Mouse (Mus musculus): Measurements from ENCODE around the gene Timm8a2. TPM values are rescaled to one million over a fixed set of nuclear protein-coding genes. Genes with fewer than 3 reads are reported as not detected.

The Timm8a2 gene
- polyA plus RNA-seq, 1 experiment from 2014 or later, result not detected

DNA sequence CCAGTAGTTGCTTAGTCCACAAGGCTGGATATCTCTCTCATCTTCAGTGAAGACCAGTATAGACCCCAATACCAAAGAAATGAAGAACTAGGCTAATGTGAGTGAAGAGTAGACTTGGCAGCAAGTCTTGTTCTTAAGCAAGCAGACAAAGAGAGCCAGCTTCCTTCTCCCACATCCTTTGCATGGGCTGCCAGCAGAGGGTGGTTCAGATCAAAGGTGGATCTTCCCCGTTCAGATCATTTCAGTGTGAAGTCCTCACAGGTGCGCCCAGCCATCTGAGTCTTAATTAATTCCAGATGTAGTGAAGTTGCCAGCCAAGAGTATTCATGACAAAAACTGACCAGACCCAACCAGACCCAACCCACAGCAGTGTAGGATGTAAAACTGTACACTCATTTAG is 16.5 kb upstream of the Timm8a2 start:
- ATAC-seq (ENCODE audit: insufficient read depth, low FRiP score, low TSS enrichment) (no peak), DNase-seq (ENCODE audit: low spot score) (no peak)
- Histone ChIP-seq H3K36me3 (ENCODE audit: control insufficient read depth, insufficient read depth, low read length) (no peaks in the 10 kb centered on the region), H3K27me3 (ENCODE audit: control insufficient read depth, insufficient read depth, low read length) (no peaks in the 10 kb centered on the region), H3K4me3 (ENCODE audit: low read depth, low read length) (no peak overlapping the region), H3K9ac (ENCODE audit: low read length) (no peak overlapping the region), H3K4me1 (ENCODE audit: control insufficient read depth, insufficient read depth, low read length) (no peaks in the 10 kb centered on the region), H3K27ac (ENCODE audit: low read depth, low read length) (no peak overlapping the region), H3K9me3 (ENCODE audit: control insufficient read depth, low read length) (no peaks in the 10 kb centered on the region), H3K4me2 (ENCODE audit: low read depth) (no peak overlapping the region)
- 85% methylated on average over 2 of the region's 2 CpGs for WGBS

DNA sequence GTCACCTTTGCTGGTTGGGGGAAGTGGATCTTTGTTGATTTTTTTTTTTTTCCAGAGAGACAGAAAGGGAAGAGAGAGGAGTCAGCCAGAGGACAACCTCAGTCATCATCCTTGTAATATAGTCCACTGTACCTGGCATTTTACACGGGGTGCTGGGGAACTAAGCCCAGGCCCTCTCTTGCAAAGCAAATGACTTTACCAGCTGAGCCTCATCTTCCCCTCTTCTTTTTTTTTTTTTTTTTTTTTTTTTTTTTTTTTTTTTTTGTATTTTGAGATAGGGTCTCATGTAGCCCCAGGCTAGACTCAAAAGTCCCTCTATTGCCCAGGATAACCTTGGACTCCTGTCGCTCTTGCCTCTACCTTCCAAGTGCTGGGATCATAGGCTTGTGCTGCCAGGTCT is 15.1 kb upstream of the Timm8a2 start:
- Histone ChIP-seq H3K27ac (ENCODE audit: low read depth, low read length) (no peak overlapping the region), H3K4me1 (ENCODE audit: control insufficient read depth, insufficient read depth, low read length) (no peaks in the 10 kb centered on the region), H3K4me2 (ENCODE audit: low read depth) (no peak overlapping the region), H3K4me3 (ENCODE audit: low read depth, low read length) (no peak overlapping the region), H3K9me3 (ENCODE audit: control insufficient read depth, low read length) (no peaks in the 10 kb centered on the region), H3K27me3 (ENCODE audit: control insufficient read depth, insufficient read depth, low read length) (no peaks in the 10 kb centered on the region), H3K9ac (ENCODE audit: low read length) (no peak overlapping the region), H3K36me3 (ENCODE audit: control insufficient read depth, insufficient read depth, low read length) (no peaks in the 10 kb centered on the region)
- ATAC-seq (ENCODE audit: insufficient read depth, low FRiP score, low TSS enrichment), result no peak
- DNase-seq (ENCODE audit: low spot score), result no peak
- 85% methylated on average over 2 of the region's 2 CpGs for WGBS

- no peak overlapping the region for H3K4me2 ChIP-seq (ENCODE audit: low read depth)
- H3K9me3 ChIP-seq (ENCODE audit: control insufficient read depth, low read length), result no peaks in the 10 kb centered on the region
- H3K4me3 ChIP-seq (ENCODE audit: low read depth, low read length), result no peak overlapping the region
- H3K9ac ChIP-seq (ENCODE audit: low read length), result no peak overlapping the region
- ATAC-seq (ENCODE audit: insufficient read depth, low FRiP score, low TSS enrichment) (no peak), DNase-seq (ENCODE audit: low spot score) (no peak)
- no peaks in the 10 kb centered on the region for H3K36me3 ChIP-seq (ENCODE audit: control insufficient read depth, insufficient read depth, low read length)
- H3K4me1 ChIP-seq (ENCODE audit: control insufficient read depth, insufficient read depth, low read length), result no peaks in the 10 kb centered on the region
- no peak overlapping the region for H3K27ac ChIP-seq (ENCODE audit: low read depth, low read length)
- no peaks in the 10 kb centered on the region for H3K27me3 ChIP-seq (ENCODE audit: control insufficient read depth, insufficient read depth, low read length)
- whole genome bisulfite sequencing, result 90% methylated on average over 6 of the region's 6 CpGs
These were observed 13.9 kb upstream of the Timm8a2 start for GRCm38 (mm10) chr14:122020567-122020966.

DNA sequence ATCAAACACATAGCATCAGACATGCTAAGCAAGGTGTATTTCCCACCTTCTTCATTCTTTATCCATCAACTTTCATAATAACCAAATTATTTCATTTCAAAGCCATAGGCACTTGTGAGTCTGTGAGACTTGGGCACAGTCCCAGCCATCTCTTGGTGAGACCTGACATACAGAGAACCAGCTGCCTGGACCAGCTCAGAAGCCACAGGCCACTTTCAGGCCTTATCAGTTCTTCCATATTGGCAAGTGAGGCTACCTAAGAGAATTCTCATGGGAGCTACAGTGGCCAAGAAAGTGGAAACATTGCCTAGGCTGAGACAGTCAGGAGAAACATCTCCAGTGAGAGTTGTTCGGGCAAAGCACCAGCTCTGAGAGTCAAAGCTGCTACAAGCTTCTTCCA is 11.4 kb upstream of the Timm8a2 start:
- WGBS, result 96% methylated on average over 1 of the region's 1 CpGs
- Histone ChIP-seq H3K4me3 (ENCODE audit: low read depth, low read length) (no peak overlapping the region), H3K27ac (ENCODE audit: low read depth, low read length) (no peak overlapping the region), H3K36me3 (ENCODE audit: control insufficient read depth, insufficient read depth, low read length) (no peaks in the 10 kb centered on the region), H3K9ac (ENCODE audit: low read length) (no peak overlapping the region), H3K4me1 (ENCODE audit: control insufficient read depth, insufficient read depth, low read length) (no peaks in the 10 kb centered on the region), H3K9me3 (ENCODE audit: control insufficient read depth, low read length) (no peaks in the 10 kb centered on the region), H3K27me3 (ENCODE audit: control insufficient read depth, insufficient read depth, low read length) (no peaks in the 10 kb centered on the region), H3K4me2 (ENCODE audit: low read depth) (no peak overlapping the region)
- DNase-seq (ENCODE audit: low spot score), result no peak
- no peak for ATAC-seq (ENCODE audit: insufficient read depth, low FRiP score, low TSS enrichment)

- Histone ChIP-seq H3K9me3 (ENCODE audit: control insufficient read depth, low read length) (no peaks in the 10 kb centered on the region), H3K9ac (ENCODE audit: low read length) (no peak overlapping the region), H3K27me3 (ENCODE audit: control insufficient read depth, insufficient read depth, low read length) (no peaks in the 10 kb centered on the region), H3K36me3 (ENCODE audit: control insufficient read depth, insufficient read depth, low read length) (no peaks in the 10 kb centered on the region), H3K4me1 (ENCODE audit: control insufficient read depth, insufficient read depth, low read length) (no peaks in the 10 kb centered on the region), H3K4me2 (ENCODE audit: low read depth) (no peak overlapping the region), H3K4me3 (ENCODE audit: low read depth, low read length) (no peak overlapping the region), H3K27ac (ENCODE audit: low read depth, low read length) (no peak overlapping the region)
- DNase-seq (ENCODE audit: low spot score), result no peak
- ATAC-seq (ENCODE audit: insufficient read depth, low FRiP score, low TSS enrichment), result no peak
These were observed 10.5 kb upstream of the Timm8a2 start for GRCm38 (mm10) chr14:122023928-122024327.

- H3K4me3 ChIP-seq (ENCODE audit: low read depth, low read length), result no peak overlapping the region
- H3K4me1 ChIP-seq (ENCODE audit: control insufficient read depth, insufficient read depth, low read length), result no peaks in the 10 kb centered on the region
- H3K4me2 ChIP-seq (ENCODE audit: low read depth), result no peak overlapping the region
- no peak overlapping the region for H3K27ac ChIP-seq (ENCODE audit: low read depth, low read length)
- H3K9ac ChIP-seq (ENCODE audit: low read length), result no peak overlapping the region
- H3K27me3 ChIP-seq (ENCODE audit: control insufficient read depth, insufficient read depth, low read length), result no peaks in the 10 kb centered on the region
- no peak for DNase-seq (ENCODE audit: low spot score)
- no peaks in the 10 kb centered on the region for H3K9me3 ChIP-seq (ENCODE audit: control insufficient read depth, low read length)
- whole genome bisulfite sequencing, result 90% methylated on average over 11 of the region's 11 CpGs
- no peak for ATAC-seq (ENCODE audit: insufficient read depth, low FRiP score, low TSS enrichment)
- no peaks in the 10 kb centered on the region for H3K36me3 ChIP-seq (ENCODE audit: control insufficient read depth, insufficient read depth, low read length)
These were observed 5.3 kb upstream of the Timm8a2 start for GRCm38 (mm10) chr14:122028926-122029745.

DNA sequence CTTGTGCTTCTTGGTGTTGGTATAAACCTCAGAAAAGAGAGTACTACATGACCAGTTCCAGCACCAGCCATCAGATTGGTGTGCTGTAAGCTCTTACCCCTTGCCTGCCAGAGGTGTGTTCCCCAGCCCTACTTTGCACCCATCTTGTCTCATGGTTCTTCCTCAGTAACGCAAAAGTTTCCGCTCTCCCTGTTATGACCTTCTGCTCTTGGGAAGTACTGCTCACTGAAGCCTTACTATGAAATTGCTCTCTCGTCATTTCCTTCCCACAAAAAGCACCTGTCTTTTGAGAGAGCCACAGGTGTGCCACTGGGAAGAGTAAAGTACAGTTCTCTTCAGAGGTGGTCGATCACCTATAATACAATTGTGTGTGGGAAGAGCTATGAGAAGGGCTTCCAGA is 4.6 kb upstream of the Timm8a2 start:
- no peak for DNase-seq (ENCODE audit: low spot score)
- ATAC-seq (ENCODE audit: insufficient read depth, low FRiP score, low TSS enrichment), result no peak
- no peaks in the 10 kb centered on the region for H3K27me3 ChIP-seq (ENCODE audit: control insufficient read depth, insufficient read depth, low read length)
- no peak overlapping the region for H3K27ac ChIP-seq (ENCODE audit: low read depth, low read length)
- H3K36me3 ChIP-seq (ENCODE audit: control insufficient read depth, insufficient read depth, low read length), result no peaks in the 10 kb centered on the region
- H3K4me1 ChIP-seq (ENCODE audit: control insufficient read depth, insufficient read depth, low read length), result no peaks in the 10 kb centered on the region
- H3K4me3 ChIP-seq (ENCODE audit: low read depth, low read length), result no peak overlapping the region
- H3K9me3 ChIP-seq (ENCODE audit: control insufficient read depth, low read length), result no peaks in the 10 kb centered on the region
- H3K9ac ChIP-seq (ENCODE audit: low read length), result no peak overlapping the region
- H3K4me2 ChIP-seq (ENCODE audit: low read depth), result no peak overlapping the region
- 91% methylated on average over 4 of the region's 4 CpGs for WGBS

DNA sequence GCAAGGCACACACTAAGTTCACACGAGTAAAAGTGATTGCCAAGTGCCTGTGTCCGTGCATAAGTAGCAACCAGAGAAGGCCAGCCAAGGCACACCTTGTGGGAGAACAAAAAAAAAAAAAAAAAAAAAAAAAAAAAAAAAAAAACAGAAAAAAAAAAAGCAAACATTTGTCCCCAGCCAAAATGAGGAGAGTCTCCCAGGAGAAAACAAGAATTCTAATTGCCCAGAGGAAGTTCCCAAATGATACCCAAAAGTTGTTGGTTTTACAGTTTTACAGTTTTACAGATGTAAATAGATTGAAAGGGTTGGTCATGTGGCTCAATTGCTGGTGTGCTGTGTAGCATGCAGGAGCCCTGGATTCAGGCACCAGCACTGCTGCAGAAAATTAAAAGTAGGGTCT is 2.4 kb upstream of the Timm8a2 start:
- no peaks in the 10 kb centered on the region for H3K9me3 ChIP-seq (ENCODE audit: control insufficient read depth, low read length)
- 85% methylated on average over 2 of the region's 2 CpGs for WGBS
- no peaks in the 10 kb centered on the region for H3K4me1 ChIP-seq (ENCODE audit: control insufficient read depth, insufficient read depth, low read length)
- no peak overlapping the region for H3K9ac ChIP-seq (ENCODE audit: low read length)
- H3K4me3 ChIP-seq (ENCODE audit: low read depth, low read length), result no peak overlapping the region
- DNase-seq (ENCODE audit: low spot score) (no peak), ATAC-seq (ENCODE audit: insufficient read depth, low FRiP score, low TSS enrichment) (no peak)
- no peaks in the 10 kb centered on the region for H3K36me3 ChIP-seq (ENCODE audit: control insufficient read depth, insufficient read depth, low read length)
- no peak overlapping the region for H3K4me2 ChIP-seq (ENCODE audit: low read depth)
- H3K27me3 ChIP-seq (ENCODE audit: control insufficient read depth, insufficient read depth, low read length), result no peaks in the 10 kb centered on the region
- no peak overlapping the region for H3K27ac ChIP-seq (ENCODE audit: low read depth, low read length)

- Histone ChIP-seq H3K36me3 (ENCODE audit: control insufficient read depth, insufficient read depth, low read length) (no peaks in the 10 kb centered on the region), H3K4me2 (ENCODE audit: low read depth) (no peak overlapping the region), H3K4me1 (ENCODE audit: control insufficient read depth, insufficient read depth, low read length) (no peaks in the 10 kb centered on the region), H3K27ac (ENCODE audit: low read depth, low read length) (no peak overlapping the region), H3K4me3 (ENCODE audit: low read depth, low read length) (no peak overlapping the region), H3K9me3 (ENCODE audit: control insufficient read depth, low read length) (no peaks in the 10 kb centered on the region), H3K27me3 (ENCODE audit: control insufficient read depth, insufficient read depth, low read length) (no peaks in the 10 kb centered on the region), H3K9ac (ENCODE audit: low read length) (no peak overlapping the region)
- ATAC-seq (ENCODE audit: insufficient read depth, low FRiP score, low TSS enrichment) (no peak), DNase-seq (ENCODE audit: low spot score) (no peak)
- WGBS, result 84% methylated on average over 1 of the region's 1 CpGs
These were observed 707 bp downstream of the Timm8a2 start for GRCm38 (mm10) chr14:122035181-122035580.

Data from neural tube, embryonic 11.5 days (tissue).